Mouse (Mus musculus): ENCODE measurements around the gene 1700069L16Rik. TPM values are rescaled to one million over a fixed set of nuclear protein-coding genes. Genes with fewer than 3 reads are reported as not detected.
A peak's percentile ranks its signal among the peaks of the same experiment; 100 is the strongest.

Gene 1700069L16Rik
- polyA plus RNA-seq, 1 experiment from 2014 or later = not detected

DNA sequence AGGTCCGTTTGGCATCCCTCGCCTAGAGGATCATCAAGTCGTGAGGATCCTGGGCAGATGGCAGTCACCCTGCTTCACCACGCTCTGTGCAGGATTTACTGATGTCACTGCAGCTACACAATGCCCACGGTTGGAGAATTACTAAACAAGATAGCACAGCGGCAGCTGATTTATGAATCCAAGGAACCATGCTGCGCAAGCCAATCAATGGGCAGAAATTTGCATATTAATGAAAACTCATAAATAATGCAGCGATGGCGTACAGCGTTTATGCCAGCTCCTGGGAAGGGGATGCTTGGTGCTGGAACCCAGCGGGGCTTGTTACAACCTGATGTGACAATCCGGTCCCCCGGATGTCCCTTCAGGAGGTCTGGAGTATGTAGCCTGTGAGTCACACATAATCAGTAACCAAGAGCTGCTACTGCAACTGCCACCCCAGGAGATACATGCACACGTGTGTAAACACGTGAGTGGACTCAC is 34.5 kb downstream of the 1700069L16Rik start:
- no peak for DNase-seq (ENCODE audit: low spot score)

DNA sequence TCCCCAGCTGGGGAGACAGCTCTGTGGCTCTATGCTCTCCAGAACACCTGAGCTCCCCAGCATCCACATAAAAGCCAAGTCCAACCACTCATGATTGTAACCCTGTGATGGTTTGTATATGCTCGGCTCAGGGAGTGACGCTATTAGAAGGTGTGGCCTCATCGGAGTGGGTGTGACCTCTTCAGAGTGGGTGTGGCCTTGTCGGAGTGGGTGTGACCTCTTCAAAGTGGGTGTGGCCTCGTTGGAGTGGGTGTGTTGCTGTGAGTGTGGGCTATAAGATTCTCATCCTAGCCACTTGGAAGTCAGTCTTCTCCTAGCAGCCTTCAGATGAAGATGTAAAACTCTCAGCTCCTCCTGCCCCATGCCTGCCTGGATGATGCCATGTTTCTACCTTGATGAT is 37.1 kb downstream of the 1700069L16Rik start:
- DNase-seq (ENCODE audit: low spot score) = no peak

DNA sequence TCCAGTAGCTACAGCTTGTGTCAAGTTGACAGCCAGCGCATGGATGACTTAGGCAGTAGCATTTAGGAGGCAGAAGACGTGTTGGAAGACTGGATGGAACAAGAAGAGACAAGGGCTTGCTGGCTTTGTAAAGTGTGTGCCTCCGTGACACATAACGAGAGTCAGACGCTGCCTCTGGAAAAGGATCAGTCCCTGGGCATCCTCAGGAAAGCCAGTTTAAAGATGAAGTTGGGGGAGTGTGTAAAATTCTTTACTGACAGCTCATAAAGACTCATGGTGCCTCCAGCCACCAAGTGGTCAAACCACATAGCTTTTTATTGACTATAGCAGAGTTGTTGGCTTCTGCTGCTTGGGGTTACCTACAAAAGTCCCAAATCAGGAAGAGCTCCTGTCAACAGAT is 39.1 kb downstream of the 1700069L16Rik start:
- DNase-seq (ENCODE audit: low spot score) = no peak

DNA sequence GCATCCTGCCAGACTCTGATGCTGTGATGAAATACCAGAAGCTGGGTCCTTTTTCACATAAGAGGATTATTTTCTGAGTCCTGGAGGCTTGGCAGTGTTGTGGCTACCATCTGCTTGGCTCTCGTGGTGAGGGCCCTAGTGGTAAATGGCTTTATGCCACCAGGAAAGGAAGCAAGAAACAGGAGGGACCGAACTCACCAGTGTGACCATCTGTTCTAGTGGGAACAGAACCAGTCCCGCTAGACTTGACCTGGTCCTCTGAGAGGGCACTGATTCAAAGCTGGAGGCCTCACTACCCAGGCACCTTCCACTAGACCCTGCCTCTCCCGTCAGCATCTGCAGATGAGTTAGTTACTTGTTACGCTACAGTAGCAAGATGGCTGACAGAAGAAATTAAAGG is 41.3 kb downstream of the 1700069L16Rik start:
- DNase-seq (ENCODE audit: low spot score) = no peak

DNA sequence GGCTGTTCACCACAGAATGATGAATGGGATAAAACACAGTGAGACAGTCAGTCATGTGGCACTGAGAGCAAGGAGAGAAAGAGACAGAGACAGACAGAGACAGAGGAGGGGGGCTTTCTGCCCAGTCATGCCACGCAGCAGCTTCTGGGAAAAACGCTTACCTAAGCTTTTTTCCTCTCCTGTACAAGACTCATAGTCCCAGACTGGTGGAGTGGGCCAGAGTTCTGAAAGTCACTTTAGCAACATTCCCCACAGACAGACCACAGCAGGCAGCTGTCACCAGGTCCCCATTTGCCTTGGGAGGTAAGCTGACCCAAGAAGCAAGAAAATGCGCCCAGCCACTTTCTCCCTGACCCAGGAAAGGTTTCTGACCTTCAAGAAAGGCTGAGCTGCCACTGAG is 42.1 kb downstream of the 1700069L16Rik start:
- DNase-seq (ENCODE audit: low spot score) = no peak

DNA sequence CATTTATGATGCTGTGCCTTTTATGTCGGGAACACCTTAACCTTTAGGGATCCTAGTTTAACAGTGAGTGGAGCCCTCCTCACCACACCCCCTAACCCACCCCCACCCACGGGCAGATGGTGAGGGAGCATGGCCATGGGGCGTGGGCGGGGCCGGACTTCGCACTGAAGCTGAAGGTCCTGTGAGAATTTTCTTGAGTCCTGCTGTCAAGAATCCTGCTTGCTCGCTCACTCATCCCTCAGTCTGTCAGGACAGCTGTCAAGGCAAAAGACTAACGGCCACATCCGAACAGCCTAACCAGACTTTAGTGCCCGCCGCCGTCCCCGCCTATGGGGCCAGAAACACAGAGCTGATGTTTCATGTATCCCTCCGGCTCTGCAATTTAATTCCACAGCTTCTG is 43.4 kb downstream of the 1700069L16Rik start:
- DNase-seq (ENCODE audit: low spot score) = no peak

DNA sequence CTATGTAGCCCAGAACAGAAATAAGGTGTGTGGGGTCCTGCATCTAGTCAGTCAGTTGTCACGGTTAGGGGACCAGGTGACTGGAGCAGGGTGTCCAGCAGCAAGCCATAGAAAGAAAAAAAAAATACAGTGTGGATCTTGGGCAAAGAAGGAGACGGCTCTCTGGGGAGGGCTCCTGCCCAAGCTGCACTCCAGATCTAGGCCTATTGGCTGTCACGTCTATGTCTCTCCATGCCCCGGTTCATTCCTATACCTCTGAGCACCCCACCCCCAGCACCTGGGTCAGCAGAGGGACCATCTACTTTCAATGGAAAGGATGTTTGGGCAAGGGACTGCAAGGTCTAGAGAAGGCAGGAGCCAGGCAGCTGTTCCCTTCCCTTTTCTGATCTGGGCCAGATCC is 45.1 kb downstream of the 1700069L16Rik start:
- DNase-seq (ENCODE audit: low spot score) = no peak

DNA sequence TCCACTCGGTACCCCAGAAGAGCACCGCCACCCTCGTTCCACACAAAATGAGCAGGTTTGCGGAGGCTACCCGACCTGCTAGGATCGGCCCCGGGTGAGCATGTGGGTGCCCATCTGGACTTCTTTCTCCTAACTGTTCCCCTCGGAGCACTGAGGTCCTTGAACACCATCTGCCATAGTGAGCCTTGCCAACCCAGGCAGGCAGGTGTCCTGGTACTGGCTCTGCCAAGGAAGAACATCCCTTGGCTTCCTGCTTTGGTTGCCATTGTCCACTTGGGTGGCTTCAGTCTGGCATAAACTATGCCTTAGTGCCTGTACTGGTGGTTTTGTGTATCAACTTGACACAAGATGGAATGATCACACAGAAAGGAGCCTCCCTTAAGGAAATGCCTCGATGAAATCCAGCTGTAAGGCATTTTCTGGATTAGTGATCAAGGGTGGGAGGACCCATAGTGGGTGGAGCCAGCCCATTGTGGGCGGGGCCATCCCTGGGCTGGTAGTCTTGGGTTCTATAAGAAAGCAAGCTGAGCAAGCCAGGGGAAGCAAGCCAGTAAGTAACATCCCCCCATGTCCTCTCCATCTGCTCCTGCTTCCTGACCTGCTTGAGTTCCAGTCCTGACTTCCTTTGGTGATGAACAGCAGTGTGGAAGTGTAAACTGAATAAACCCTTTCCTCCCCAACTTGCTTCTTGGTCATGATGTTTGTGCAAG is 45.7 kb downstream of the 1700069L16Rik start:
- no peak for DNase-seq (ENCODE audit: low spot score)

DNA sequence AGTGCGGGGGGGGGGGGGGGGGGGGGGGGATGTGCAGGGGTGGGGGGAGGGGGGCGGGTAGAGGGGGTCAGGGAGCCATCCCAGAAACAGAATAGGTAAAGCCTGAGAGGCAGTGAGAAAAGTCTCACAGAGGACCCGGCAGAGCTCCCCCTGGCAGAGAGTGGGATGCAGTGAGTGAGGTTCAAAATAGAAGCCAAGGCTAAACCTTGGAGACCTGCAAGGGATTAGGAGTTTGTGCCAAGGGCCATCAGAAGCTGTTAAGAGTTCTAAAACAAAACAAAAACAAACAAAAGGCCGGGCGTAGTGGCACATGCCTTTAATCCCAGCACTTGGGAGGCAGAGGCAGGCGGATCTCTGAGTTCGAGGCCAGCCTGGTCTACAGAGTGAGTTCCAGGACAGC is 47.0 kb downstream of the 1700069L16Rik start:
- DNase-seq (ENCODE audit: low spot score) = no peak

DNA sequence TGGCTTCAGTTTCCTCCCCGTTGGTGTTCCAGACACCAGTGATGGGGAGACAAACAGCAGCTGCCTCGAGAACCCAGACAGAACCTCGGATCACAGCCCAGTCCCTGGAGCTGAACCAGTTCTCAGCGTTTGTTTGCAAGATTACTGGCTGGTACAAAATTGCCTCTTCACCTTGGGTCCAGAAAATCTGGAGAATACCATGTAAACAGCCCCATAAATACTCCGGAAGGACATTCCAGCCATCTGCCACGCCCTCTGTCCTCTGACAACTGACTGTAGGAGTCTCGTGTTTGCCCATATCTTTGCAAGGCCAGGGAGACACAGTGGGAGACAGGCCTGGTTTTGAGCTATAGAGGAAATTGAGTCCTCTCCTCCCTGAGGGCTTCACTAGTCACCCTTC is 49.7 kb downstream of the 1700069L16Rik start:
- no peak for DNase-seq (ENCODE audit: low spot score)

DNA sequence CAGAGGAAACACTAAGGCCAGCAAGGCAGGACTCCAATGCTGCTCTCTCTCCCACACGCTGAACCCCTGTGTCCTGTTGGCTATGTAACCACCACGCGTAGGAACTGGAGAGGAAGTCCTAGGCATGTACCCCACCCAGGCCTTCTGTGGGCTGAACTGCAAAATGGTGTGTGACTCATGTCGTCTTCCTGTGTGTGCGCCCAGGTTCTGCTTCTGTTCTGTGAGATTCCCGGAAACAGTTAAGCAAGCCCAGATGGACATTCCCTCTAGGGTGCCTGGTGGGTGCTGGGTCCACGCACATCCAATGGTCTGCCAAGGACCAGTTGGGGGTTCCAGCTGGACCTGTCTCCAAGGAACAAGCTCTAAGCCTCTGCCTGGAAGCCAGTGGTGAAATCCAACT is 52.1 kb downstream of the 1700069L16Rik start:
- DNase-seq (ENCODE audit: low spot score) = no peak

DNA sequence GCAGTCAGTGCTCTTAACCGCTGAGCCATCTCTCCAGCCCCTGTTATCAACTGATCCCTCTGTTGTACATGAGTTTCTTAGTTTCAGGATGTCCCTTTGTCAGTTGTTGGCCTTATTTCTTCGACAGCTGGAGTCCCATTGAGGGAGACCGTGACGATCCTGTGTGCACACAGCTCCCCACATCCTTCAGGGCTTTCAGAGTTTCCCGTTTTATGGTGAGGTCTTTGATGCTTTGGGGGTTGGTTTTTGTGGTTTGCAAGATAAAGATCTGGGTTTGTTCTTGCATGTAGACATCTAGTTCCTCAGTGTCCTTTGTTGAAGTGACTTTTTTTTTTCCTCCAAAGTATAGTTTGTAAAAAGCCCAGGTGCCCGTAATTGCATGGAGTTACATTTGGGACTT is 54.0 kb downstream of the 1700069L16Rik start:
- DNase-seq (ENCODE audit: low spot score) = peak; percentile 89

DNA sequence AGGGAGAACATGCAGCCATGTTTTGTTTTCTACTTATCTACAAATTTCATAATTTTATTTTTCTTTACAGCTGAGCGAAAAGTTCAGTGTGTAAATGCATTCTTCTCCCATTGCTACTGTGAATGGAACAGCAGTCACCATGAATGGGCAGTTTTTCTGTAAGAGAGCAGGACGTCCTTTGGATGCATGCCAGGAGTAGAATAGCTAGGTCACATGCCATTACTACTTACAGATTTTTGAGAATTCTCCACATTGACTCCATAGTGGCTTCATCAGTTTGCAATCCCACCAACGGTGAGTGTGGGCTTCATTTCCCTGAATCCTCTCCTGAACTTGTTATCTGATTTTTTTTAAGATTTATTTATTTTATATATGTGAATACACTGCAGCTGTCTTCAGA is 54.5 kb downstream of the 1700069L16Rik start:
- no peak for DNase-seq (ENCODE audit: low spot score)

DNA sequence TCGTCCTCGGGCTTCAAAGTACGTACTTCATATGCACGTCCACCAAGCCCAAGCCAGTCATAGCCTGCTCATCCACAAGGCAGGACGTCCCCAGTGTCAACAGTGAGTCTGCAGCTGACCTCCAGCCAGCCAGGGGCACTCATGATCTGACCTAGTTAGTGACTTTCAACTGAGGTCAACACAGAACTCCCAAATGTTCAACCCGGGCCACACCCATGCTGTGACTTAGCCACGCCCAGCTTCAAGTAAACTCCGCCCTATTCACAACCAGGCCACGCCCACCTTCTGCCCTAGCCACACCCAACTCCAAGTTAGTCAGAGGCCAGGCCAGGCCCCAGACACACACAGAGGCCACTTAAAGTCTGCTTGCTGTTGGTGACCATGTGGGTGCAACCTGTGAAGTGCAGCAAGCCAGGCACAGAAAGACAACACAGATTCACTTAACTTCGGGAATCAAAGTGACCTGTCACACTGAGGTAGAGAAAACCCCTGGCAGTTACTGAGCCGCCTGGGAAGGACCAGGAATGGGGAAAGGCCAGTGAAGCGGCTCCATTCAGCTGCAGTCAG is 59.9 kb downstream of the 1700069L16Rik start:
- DNase-seq (ENCODE audit: low spot score) = no peak

DNA sequence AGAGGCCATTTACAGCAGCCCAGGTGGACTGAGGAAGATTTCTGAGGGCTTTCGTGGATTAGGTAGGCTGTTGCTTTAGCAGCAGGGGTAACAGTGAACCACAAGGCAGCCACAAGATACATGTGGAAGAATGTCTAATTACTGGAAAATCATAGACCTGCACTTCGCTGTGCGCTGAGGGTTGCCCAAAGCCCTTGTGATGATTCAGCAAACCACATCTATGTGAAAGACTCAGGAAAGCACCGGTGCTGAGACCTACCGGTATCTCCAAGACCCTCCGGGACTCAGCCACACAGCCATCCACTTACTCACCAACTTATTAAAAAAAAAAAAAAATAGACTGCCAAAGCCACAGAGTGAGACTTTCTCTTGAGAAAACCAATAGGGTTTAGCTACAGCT is 60.4 kb downstream of the 1700069L16Rik start:
- no peak for DNase-seq (ENCODE audit: low spot score)

DNA sequence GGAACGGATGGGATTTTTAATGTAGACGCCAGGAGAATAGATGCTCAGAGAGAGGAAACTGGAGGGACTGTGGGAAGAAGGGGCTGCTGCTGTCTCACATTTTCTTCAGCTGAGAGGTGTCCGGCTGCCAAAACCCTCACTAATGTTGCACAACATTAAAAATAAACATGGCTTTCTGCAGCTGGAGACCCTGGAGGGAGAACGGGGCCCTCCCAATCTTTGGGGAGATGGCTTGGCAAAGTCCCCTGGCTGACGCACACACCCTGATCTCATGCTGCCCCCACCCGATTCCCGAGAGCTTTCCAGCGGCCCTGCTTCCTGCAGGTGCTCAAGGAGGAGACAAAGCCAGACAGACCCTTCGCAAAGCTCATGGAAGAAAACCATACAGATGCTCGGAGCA is 63.7 kb downstream of the 1700069L16Rik start:
- DNase-seq (ENCODE audit: low spot score) = no peak

DNA sequence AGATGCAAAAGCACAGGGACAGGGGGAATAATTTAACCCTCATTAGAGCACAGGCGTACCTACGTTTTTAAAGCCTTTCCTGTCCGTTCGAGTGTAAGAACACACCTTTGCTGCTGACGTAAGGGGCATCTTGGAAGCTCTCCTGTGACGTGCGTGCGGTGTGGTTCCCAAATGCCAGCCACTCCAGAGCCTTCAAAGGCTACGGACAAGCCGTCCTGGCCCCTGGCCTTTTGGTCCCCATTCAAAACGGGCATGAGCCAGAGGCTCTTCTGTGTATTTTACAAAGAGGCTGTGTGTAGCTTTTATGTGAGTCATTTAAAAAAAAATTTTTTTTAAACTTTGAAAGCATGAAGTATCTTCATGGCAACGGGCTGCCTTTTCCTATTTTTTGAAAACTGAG is 69.8 kb downstream of the 1700069L16Rik start:
- DNase-seq (ENCODE audit: low spot score) = no peak

DNA sequence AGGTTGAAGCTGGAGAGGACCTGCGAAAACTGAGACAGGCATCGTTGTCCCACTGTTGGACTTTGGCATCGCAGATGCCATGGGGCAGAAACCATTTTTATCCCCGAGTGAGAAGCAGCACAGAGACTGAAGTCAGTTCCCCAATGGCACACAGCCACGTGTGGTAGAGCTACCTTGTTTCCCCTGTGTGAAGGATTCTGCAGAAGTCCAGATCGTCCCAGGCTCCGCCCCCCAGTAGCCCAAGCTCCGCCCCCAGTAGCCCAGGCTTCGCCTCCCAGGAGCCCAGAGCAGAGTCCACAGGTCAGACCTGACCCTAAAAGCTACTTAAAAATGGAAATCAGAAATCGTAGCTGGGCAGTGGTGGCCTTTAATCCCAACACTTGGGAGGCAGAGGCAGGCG is 70.4 kb downstream of the 1700069L16Rik start:
- DNase-seq (ENCODE audit: low spot score) = no peak

DNA sequence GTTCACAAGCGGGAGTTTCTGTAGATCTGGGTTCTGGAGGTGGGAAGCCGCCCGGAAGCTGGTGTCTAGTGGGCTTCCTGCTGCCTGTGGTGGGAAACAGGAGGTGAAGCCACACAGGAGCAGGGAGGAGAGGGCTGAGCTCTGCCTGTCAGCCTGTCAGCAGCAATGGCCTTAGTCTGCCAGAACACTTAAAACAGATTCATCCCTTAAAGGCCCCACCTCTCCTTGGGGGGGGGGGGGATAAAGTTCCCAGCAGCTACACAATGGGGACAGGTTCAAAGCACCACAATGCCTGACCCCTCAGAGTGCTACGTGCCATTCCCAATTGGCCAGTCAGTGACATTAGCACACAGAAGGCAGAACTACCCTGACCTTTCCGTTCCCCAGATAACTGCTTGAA is 72.4 kb downstream of the 1700069L16Rik start:
- no peak for DNase-seq (ENCODE audit: low spot score)

DNA sequence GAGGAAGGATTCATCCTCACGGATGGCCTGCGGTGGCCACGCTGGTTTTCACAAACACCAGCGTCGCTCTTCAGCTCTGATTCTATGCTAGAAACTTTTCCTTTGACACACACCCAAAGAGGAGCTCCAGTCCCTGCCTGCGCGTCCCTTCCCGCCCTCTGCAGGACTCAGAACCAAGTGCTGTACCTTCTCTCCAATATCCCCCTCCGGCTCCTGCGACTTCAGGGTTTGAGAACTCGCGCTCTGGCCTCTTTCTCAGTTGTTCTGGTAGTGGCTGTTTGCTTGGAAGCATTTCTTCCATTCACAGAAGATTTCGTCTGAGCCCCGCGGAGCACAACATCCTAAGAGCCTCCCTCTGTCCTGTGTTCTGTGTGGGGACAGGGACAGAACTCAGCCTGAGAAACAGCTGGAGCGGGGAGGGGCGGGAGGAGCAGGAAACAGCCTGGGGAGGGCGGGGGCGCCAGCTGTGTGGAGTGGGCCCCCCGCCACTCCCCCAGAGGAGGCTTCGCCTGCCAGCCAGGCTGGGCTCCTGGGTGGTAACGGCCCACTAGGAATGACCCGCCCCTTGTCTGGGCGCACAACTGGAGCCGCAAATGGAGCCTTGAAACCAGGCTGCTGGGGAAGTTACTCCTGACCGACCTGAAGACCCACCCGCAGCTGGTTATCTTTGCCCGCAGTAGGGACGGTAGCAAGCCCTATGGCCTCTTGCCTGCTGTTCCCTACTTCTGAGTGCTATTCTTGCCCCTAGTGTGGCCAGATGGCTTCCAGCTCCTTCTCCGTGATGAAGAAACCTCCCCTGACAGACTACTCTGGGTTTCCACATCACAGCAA is 74.3 kb downstream of the 1700069L16Rik start, which contains the start of gene Cmklr1:
TSS of gene Cmklr1 (minus strand) at position 392 of the 831 bp plus-strand sequence.
- no peak for DNase-seq (ENCODE audit: low spot score)

DNA sequence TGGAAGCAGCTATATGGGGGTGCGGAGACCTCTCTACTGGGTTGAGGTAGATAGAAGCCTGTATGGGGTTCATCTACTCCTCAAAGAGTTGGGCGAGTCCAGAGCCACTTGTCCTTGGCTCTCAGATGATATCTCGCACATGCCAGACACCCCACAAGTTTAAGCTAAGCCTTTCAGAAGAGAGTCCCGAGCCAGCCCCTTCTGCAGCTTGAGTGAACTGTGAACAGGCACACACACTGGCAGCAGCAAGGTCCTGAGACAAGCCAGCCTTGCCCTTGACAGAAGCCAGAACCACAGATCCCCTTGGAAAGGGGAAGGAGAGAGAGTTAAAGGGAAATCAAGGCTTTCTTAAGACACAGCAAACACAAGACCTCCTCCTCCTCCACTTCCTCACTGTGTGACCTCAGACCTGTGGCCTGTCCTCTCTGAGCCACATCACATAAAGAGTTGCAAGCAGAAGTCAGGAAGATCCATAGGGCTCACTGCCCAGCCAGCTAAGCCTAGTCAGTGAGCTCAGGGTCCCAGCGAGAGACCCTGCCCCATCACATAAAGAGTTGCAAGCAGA is 75.8 kb downstream of the 1700069L16Rik start:
- DNase-seq (ENCODE audit: low spot score) = no peak

DNA sequence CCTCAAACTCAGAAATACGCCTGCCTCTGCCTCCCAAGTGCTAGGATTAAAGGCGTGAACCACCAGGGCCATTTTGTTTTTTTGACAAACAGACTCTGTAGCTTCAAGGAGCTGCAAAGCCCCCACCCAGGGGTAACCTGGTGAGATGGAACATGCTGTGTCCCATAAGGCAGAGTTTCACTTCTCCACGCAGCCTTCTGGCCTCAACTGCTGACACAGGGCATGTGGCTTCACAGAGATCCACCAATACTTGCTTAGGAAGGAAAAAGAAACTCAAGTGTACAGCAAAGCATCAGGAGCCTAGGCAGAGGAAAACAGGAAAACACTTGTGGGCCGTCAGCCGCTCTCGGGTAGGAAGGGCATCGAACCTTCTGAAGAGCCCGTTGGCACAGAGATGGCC is 77.4 kb downstream of the 1700069L16Rik start:
- DNase-seq (ENCODE audit: low spot score) = no peak
